Mouse (Mus musculus) retina, adult 2 months (tissue): Measurements from ENCODE around the gene Lrrc58.

ENCODE experiments used
- DNase-seq: peaks from one replicate; pipeline ENCODE4 v3.0.0-alpha.2; 2012; ENCODE audit warnings: low read depth, low spot score

The Lrrc58 gene

GRCm38 (mm10) chr16:37920842-37921409 lies 52.7 kb downstream of the Lrrc58 start:
- no peak for DNase-seq

- no peak for DNase-seq
Observed at GRCm38 (mm10) chr16:37926087-37926486, 57.9 kb downstream of the Lrrc58 start.

GRCm38 (mm10) chr16:37927117-37927516 lies 58.9 kb downstream of the Lrrc58 start:
- no peak for DNase-seq

GRCm38 (mm10) chr16:37929006-37929405 lies 60.8 kb downstream of the Lrrc58 start:
- DNase-seq, result no peak

GRCm38 (mm10) chr16:37929626-37930025 lies 61.4 kb downstream of the Lrrc58 start:
- DNase-seq, result no peak

- no peak for DNase-seq
Observed at GRCm38 (mm10) chr16:37934932-37935331, 66.7 kb downstream of the Lrrc58 start.

- DNase-seq, result no peak
Observed at GRCm38 (mm10) chr16:37937276-37937675, 69.1 kb downstream of the Lrrc58 start.
